Mouse (Mus musculus) lung, embryonic 16.5 days (tissue): ENCODE measurements at regions not wholly inside any gene's neighbourhood (a gene's known extent, or its start where the extent isn't known, plus 50 kb on each side); places are given as distances from the start of the nearest gene placed in this dataset.
"Not testable (repeated sequence)": the region's sequence is repeated elsewhere in the genome, so short reads cannot be mapped to it uniquely, and the experiment has no call there.

Experiments used
- ATAC-seq: fragments of 200-750 bp; cut with Nextera tagmentation; 2 replicates; pipeline ENCODE4 v1.8.0; 2017; ENCODE audit warnings: low read depth, mild to moderate bottlenecking, moderate library complexity
- H3K27ac ChIP-seq: fragments of 300-500 bp; sonication (generic); 2 replicates; pipeline ENCODE4 v1.5.1; 2014; ENCODE audit warnings: mild to moderate bottlenecking, control low read depth, low read length
- H3K27me3 ChIP-seq: fragments of 300-500 bp; sonication (generic); 2 replicates; pipeline ENCODE4 v1.6.1; 2014; ENCODE audit warnings: low read depth, low read length, mixed read lengths; ENCODE audit not compliant: control insufficient read depth, insufficient read depth
- H3K36me3 ChIP-seq: fragments of 300-500 bp; sonication (generic); 2 replicates; pipeline ENCODE4 v1.6.1; 2014; ENCODE audit warnings: low read length; ENCODE audit not compliant: control insufficient read depth, insufficient read depth
- H3K4me1 ChIP-seq: fragments of 300-500 bp; sonication (generic); replicated peaks from 2 replicates; pipeline ENCODE4 v1.6.1; 2014; ENCODE audit warnings: low read length, mixed read lengths; ENCODE audit not compliant: control insufficient read depth, insufficient read depth
- H3K4me2 ChIP-seq: fragments of 300-500 bp; sonication (generic); 2 replicates; pipeline ENCODE4 v1.6.1; 2014; ENCODE audit warnings: low read depth, low read length, control low read depth
- H3K4me3 ChIP-seq: fragments of 300-500 bp; sonication (generic); 2 replicates; pipeline ENCODE4 v1.5.1; 2014; ENCODE audit warnings: mild to moderate bottlenecking, low read length, control low read depth
- H3K9ac ChIP-seq: fragments of 300-500 bp; sonication (generic); 2 replicates; pipeline ENCODE4 v1.6.1; 2014; ENCODE audit warnings: low read length, control low read depth
- H3K9me3 ChIP-seq: fragments of 300-500 bp; sonication (generic); 2 replicates; pipeline ENCODE4 v1.6.1; 2016; ENCODE audit warnings: low read length; ENCODE audit not compliant: control insufficient read depth
- WGBS: fragments of 180-500 bp; shearing (Covaris S2); extraction: QIAGEN DNeasy Blood & Tissue Kit; methylation state at CpG from one replicate; pipeline ENCODE4 v1.1.7; 2014; 5-methylcytosine and 5-hydroxymethylcytosine counted together

- not testable (repeated sequence) for H3K9ac ChIP-seq, H3K4me2 ChIP-seq, H3K27me3 ChIP-seq, H3K4me1 ChIP-seq, H3K27ac ChIP-seq, H3K9me3 ChIP-seq, H3K36me3 ChIP-seq, H3K4me3 ChIP-seq, ATAC-seq
- no CpG with 5 or more reads among the region's 1 CpGs for WGBS
These were observed 1054.6 kb upstream of the Rag2 start for GRCm38 (mm10) chr2:100569891-100570290.

GRCm38 (mm10) chr2:100590643-100591042, 1033.9 kb upstream of the Rag2 start:
- not testable (repeated sequence) for H3K4me3 ChIP-seq, H3K4me2 ChIP-seq, ATAC-seq, H3K9me3 ChIP-seq, H3K36me3 ChIP-seq, H3K27me3 ChIP-seq, H3K9ac ChIP-seq, H3K27ac ChIP-seq, H3K4me1 ChIP-seq

GRCm38 (mm10) chr2:100626183-100626582, 998.3 kb upstream of the Rag2 start:
- WGBS = no CpG with 5 or more reads among the region's 1 CpGs
- not testable (repeated sequence) for H3K4me1 ChIP-seq, H3K27ac ChIP-seq, H3K36me3 ChIP-seq, H3K4me2 ChIP-seq, H3K9me3 ChIP-seq, ATAC-seq, H3K27me3 ChIP-seq, H3K9ac ChIP-seq, H3K4me3 ChIP-seq

- not testable (repeated sequence) for H3K36me3 ChIP-seq, H3K27ac ChIP-seq, H3K4me3 ChIP-seq, H3K4me1 ChIP-seq, H3K9me3 ChIP-seq, H3K4me2 ChIP-seq, H3K27me3 ChIP-seq, ATAC-seq, H3K9ac ChIP-seq
- no CpG with 5 or more reads among the region's 3 CpGs for WGBS
These were observed 971.8 kb upstream of the Rag2 start for GRCm38 (mm10) chr2:100652742-100653141.

- not testable (repeated sequence) for H3K4me2 ChIP-seq, H3K9ac ChIP-seq, H3K36me3 ChIP-seq, H3K9me3 ChIP-seq, H3K4me1 ChIP-seq, H3K27me3 ChIP-seq, H3K27ac ChIP-seq, ATAC-seq, H3K4me3 ChIP-seq
- no CpG with 5 or more reads among the region's 1 CpGs for WGBS
These were observed 953.0 kb upstream of the Rag2 start for GRCm38 (mm10) chr2:100671384-100672039.

GRCm38 (mm10) chr2:100708395-100708794, 916.1 kb upstream of the Rag2 start:
- not testable (repeated sequence) for H3K27me3 ChIP-seq, H3K4me3 ChIP-seq, H3K9me3 ChIP-seq, H3K4me2 ChIP-seq, H3K4me1 ChIP-seq, H3K36me3 ChIP-seq, ATAC-seq, H3K9ac ChIP-seq, H3K27ac ChIP-seq
- no CpG with 5 or more reads among the region's 1 CpGs for WGBS

- H3K4me2 ChIP-seq, H3K4me3 ChIP-seq, H3K27me3 ChIP-seq, H3K27ac ChIP-seq, H3K9me3 ChIP-seq, H3K4me1 ChIP-seq, H3K36me3 ChIP-seq, ATAC-seq, H3K9ac ChIP-seq: not testable (repeated sequence)
- WGBS = no CpG with 5 or more reads among the region's 1 CpGs
These were observed 881.2 kb upstream of the Rag2 start for GRCm38 (mm10) chr2:100743294-100743693.

GRCm38 (mm10) chr2:100755033-100755432, 869.5 kb upstream of the Rag2 start:
- H3K27me3 ChIP-seq, H3K4me2 ChIP-seq, H3K4me1 ChIP-seq, H3K36me3 ChIP-seq, H3K9ac ChIP-seq, ATAC-seq, H3K9me3 ChIP-seq, H3K27ac ChIP-seq, H3K4me3 ChIP-seq: not testable (repeated sequence)

GRCm38 (mm10) chr2:100785392-100785791, 839.1 kb upstream of the Rag2 start:
- no peak overlapping the region for H3K9ac ChIP-seq
- no peaks in the 10 kb centered on the region for H3K9me3 ChIP-seq
- H3K27ac ChIP-seq = no peak overlapping the region
- H3K27me3 ChIP-seq = no peaks in the 10 kb centered on the region
- no peaks in the 10 kb centered on the region for H3K4me1 ChIP-seq
- no peak overlapping the region for H3K4me2 ChIP-seq
- H3K36me3 ChIP-seq = no peaks in the 10 kb centered on the region
- H3K4me3 ChIP-seq = no peak overlapping the region
- 67% methylated on average over 2 of the region's 2 CpGs for WGBS
- ATAC-seq = no peak

- Histone ChIP-seq H3K9me3 (no peaks in the 10 kb centered on the region), H3K4me2 (no peak overlapping the region), H3K36me3 (no peaks in the 10 kb centered on the region), H3K9ac (no peak overlapping the region), H3K27ac (no peak overlapping the region), H3K4me1 (no peaks in the 10 kb centered on the region), H3K4me3 (no peak overlapping the region), H3K27me3 (no peaks in the 10 kb centered on the region)
- no peak for ATAC-seq
- 66% methylated on average over 2 of the region's 2 CpGs for WGBS
These were observed 828.9 kb upstream of the Rag2 start for GRCm38 (mm10) chr2:100795578-100795977.
